Mouse (Mus musculus) gonadal fat pad, adult 2 months (tissue): Measurements from ENCODE around the gene Il18. TPM values are rescaled to one million over a fixed set of nuclear protein-coding genes. Genes with fewer than 3 reads are reported as not detected.

Source experiments
- DNase-seq: peaks from one replicate; pipeline ENCODE4 v3.0.0-alpha.2; 2012; ENCODE audit warnings: low read depth
- polyA plus RNA-seq: library from polyadenylated mRNA; depleted of rRNA; stranded (reverse); fragments of >200 nt; gene quantifications from 2 replicates; pipeline ENCODE4 v1.2.3, GENCODE M21; 2012; rRNA removed

Gene Il18
- polyA plus RNA-seq = 2.7 and 3.5 TPM in 2 replicates

DNA sequence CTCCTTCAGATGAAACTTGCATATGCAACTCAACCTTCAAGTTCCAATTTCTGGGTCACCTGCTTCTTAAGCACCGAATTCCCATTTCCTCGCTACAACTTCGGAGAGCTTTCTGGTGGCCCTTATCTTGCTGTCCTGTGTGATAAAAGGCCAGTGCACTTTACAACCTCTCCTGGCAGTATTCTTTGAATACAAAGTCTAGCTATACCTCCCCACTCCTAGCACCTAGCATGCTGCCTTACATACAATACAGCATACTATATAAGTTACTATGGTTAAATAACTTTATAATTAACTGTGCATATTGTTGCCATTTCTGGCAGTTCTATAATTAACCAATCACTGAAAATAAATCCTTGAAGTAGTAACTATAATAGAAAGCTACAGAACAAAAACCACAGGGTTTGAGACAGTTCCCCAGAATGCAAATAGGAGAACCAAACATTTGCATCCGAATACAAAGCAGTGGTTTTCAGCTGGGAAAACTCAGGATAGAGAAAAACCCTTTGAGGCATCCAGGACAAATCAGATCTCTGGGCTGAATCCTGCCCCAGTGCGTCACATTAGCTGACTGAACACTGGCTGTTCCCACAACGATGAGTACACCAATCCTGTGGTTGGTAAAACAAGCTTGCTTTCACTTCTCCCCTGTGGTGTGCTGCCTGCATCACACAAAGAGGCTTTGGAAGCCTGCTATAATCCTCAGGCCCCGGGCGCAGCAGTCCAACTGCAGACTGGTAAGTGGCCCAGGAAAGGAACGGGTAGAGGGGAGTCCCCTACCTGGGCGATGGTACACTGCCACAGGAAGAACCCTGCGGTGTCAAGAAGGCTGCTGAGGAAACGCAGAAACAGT is at the start of gene Il18:
Il18 (plus strand) TSS at position 587 of the 853 bp plus-strand sequence.
- no peak for DNase-seq

DNA sequence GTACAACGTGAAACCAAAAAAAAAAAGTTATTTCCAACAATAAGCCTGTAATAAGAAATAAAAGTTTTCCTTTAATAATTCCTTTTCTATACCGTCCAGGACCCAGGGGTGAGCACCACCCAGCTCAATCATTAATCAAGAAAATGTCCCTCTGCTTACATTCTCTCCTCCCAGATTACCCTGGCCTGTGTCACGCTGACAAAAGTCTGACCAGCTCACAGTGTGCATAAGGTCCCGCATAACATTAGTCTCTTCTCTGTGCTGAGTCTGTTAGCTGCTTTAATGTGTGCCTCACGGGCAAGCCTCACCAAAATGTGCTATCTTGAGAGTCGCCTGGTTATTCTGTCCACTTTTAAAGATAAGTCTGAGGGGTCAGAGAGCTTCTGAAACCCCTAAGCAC is 49.2 kb upstream of the Il18 start:
- DNase-seq = no peak

DNA sequence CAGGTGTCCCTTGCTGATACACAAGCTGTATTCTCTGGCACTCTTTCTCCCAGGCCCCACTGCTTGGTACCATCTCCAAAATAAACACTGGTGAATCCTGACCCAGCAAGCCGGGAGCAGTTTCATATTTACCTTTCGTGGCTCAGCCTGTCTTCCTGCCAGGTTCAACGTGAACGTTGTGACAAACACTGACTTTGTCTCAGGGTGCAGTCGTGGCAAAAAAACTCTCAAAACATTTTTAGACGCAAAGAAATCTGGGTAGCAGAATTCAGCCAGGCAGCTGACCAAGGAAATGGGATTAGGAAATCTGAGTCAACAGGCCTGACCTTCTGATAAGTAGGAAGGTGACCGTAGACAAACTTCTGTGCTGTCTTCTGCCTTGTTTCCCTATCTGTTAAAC is 47.1 kb upstream of the Il18 start:
- peak; percentile 85 for DNase-seq

- no peak for DNase-seq
Measured at GRCm38 (mm10) chr9:50515462-50515861, 39.2 kb upstream of the Il18 start.

- DNase-seq = no peak
Measured at GRCm38 (mm10) chr9:50518781-50519180, 35.8 kb upstream of the Il18 start.

DNA sequence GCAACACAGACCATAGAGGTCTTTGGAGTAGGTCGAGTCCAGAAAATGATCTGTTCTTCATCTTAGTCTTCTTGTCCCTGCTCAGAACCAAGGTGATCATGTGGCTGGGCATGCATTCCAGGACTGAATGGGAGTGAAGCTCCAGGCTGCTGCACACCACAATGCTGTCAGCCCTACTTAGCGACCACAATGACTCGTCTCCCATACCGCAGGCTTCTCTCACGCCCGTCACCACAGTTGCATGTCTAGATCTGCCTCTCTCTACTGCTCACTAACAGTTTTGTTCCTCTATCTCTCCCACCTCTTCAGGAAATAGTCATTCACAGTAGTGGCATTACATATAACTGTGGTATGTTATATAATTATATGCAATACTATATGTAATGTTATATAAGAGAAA is 33.9 kb upstream of the Il18 start:
- DNase-seq = no peak

DNA sequence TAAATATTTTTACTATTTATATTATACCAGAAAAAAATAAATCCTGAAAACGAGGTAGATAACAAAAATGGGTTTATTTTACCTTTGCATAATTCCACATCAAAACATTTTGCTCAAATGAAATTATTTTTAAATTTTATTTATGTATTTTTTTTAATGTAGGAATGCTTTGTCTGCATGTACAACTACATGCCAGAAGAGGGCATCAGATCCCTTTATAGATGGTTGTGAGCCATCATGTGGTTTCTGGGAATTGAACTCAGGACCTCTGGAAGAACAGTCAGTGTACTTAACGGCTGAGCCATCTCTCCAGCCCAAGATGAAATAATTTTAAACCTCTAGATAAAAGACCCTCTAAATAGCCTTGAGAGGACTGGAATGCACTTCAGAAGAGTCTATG is 33.1 kb upstream of the Il18 start:
- no peak for DNase-seq

- no peak for DNase-seq
Measured at GRCm38 (mm10) chr9:50522574-50522973, 32.1 kb upstream of the Il18 start.

DNA sequence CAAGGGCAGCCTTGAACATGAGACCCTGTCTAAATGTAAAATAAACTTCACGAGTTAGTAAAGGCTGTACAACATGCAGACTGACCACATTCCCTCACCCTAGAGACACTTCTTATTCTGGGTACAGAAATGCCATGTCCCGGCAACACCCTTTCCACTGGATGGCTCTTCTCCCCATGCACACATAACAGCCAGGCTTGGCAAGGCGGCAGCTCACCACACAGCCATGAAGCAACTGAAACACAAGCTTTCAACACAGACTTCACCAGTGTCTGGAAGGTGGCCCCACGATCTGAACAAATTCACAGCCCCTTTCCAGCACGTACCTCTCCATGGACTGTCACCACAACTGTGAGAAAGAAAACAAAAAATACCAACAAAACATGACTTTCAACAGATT is 29.7 kb upstream of the Il18 start:
- DNase-seq = no peak

DNA sequence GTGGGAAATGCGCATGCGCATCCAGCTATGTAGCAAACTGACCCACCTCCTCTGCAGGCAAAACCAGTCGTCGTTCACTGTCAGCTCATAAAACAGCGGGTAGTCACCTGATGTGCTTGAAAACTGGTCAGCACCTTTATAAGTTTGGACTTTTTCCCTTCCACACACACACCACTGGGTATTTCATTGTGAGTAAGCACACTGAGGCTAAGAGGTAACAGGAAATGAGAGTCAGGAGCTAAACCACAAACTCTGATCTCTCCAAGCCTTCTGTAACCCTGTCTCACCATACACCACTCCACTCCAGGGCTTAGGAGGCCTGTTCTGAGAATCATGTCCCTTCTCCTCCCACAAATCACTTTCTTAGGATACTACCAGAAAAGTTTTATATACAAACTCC is 29.0 kb upstream of the Il18 start:
- no peak for DNase-seq

GRCm38 (mm10) chr9:50527860-50528259 is 26.8 kb upstream of the Il18 start:
- DNase-seq = no peak

- no peak for DNase-seq
Measured at GRCm38 (mm10) chr9:50528293-50528892, 26.2 kb upstream of the Il18 start, which contains the start of gene Pts. Gene Pts, minus strand, starts transcription at chr9:50528724.

GRCm38 (mm10) chr9:50530890-50531289 is 23.7 kb upstream of the Il18 start:
- no peak for DNase-seq

GRCm38 (mm10) chr9:50533328-50533727 is 21.3 kb upstream of the Il18 start:
- DNase-seq = no peak

- no peak for DNase-seq
Measured at GRCm38 (mm10) chr9:50533791-50534190, 20.8 kb upstream of the Il18 start.

- no peak for DNase-seq
Measured at GRCm38 (mm10) chr9:50535930-50536329, 18.7 kb upstream of the Il18 start.

DNA sequence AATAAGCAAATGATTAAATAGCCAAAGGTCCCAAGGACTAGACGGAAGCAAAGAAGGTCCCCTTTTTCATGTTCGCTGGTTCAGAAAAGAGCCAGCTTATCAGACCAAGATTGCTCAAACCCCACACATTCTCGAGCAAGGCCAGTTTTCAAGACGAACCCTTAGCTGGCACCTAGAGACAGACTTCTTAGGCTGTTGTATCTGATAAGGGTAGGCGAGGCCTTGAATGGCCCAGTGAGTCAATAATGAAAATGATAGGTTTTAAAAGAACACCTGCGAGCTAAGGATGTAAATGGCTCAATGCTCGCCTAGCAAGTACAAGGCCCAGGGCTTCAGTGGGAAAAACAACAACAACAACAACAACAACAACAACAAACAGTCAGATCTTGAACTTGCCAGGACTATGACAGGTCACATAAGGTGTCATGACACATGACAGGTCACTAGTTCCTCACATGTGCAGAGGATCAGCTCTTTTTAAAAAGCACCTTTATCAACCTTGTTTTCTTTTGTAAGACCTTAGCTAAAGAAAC is 18.0 kb upstream of the Il18 start:
- no peak for DNase-seq

- DNase-seq = no peak
Measured at GRCm38 (mm10) chr9:50537295-50537694, 17.3 kb upstream of the Il18 start.

DNA sequence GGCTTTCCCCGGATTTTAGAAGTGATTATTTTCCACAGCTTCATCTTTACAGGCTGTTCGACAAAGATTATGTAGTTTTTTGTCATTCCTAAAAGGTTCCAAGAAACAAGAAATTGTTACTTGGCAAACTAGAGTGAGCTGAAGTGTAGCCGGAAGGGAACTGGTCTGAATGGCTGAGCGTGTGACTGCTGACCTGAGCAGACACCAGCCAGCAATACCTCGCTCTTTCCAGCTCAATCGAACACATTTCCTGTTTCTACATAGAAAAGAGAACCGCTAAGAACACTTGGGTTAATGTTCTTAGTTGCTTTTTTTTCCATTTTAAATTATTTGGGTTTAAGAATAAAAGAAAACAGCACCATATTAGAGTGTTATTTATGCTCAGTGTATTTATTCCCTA is 14.5 kb upstream of the Il18 start:
- DNase-seq = no peak

GRCm38 (mm10) chr9:50542401-50542800 is 12.2 kb upstream of the Il18 start:
- DNase-seq = no peak

DNA sequence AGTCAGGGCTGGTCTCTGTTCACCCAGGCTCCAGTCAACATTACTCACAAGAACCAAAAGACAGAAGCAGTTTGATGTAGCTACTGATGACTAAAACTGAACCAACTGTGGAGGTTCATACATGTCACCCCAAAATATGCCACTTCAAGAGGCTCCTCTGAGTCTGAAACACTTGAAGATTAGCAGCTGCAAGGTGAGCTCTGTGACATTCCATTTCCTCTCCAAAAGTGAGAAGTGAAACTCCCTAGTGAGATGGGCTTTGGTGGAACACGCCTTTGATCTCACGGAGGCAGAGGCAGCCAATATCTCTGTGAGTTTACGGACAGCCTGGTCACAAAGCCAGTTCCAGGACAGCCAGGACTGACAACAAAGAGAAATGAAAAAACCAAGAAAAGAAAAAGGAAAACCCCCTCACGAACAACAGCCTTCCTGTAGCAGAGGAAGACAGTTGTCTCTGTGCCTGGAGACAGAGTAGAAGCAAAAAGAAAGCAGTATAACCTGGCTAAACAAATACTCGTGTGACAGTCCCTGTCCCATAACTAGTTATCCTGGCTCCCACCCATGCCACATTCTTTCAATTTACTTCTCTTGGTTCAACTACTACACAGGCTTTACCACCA is 6.7 kb upstream of the Il18 start:
- no peak for DNase-seq

GRCm38 (mm10) chr9:50548936-50549335 is 5.7 kb upstream of the Il18 start:
- DNase-seq = no peak

GRCm38 (mm10) chr9:50552206-50552605 is 2.4 kb upstream of the Il18 start:
- no peak for DNase-seq
